Mouse (Mus musculus): Measurements from ENCODE around the gene Rhoh. TPM values are rescaled to one million over a fixed set of nuclear protein-coding genes. Genes with fewer than 3 reads are reported as not detected.

The Rhoh gene
- polyA plus RNA-seq, 1 experiment from 2014 or later: 0.33 TPM

GRCm38 (mm10) chr5:65856591-65857411, 4.2 kb upstream of the Rhoh start:
- H3K27me3 ChIP-seq (ENCODE audit: control insufficient read depth, insufficient read depth, low read length): no peaks in the 10 kb centered on the region
- WGBS: 84% methylated on average over 16 of the region's 17 CpGs
- ATAC-seq (ENCODE audit: low FRiP score): no peak

DNA sequence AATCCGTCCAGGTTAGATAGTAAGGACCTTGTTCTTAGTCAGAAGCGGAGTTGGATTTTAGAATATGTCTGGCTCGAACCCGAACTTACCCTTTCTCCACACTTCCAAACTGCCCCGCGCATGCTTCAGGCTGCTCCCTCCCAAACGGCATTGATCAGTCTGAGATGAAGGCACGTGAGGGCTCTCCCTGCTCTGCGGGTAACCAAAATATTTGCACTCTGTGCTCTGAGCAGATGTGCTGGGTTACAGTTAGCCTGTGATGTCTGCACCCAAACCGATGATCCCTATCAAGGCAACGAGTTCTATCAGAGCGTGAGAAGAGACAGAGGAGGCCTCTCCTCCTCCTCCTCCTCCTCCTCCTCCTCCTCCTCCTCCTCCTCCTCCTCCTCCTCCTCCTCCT, 3.1 kb upstream of the Rhoh start:
- Histone ChIP-seq H3K4me3 (ENCODE audit: low read depth, low read length) (no peak overlapping the region), H3K4me2 (no peak overlapping the region), H3K27ac (ENCODE audit: low read depth, low read length) (no peak overlapping the region), H3K9ac (ENCODE audit: low read length) (no peak overlapping the region), H3K27me3 (ENCODE audit: control insufficient read depth, insufficient read depth, low read length) (no peaks in the 10 kb centered on the region), H3K36me3 (ENCODE audit: control insufficient read depth, insufficient read depth, low read length) (no peaks in the 10 kb centered on the region), H3K4me1 (ENCODE audit: control insufficient read depth, insufficient read depth, low read length) (no peaks in the 10 kb centered on the region), H3K9me3 (ENCODE audit: control insufficient read depth, low read length) (no peaks in the 10 kb centered on the region)
- DNase-seq (ENCODE audit: low spot score, missing footprints): no peak
- 77% methylated on average over 12 of the region's 12 CpGs for WGBS
- ATAC-seq (ENCODE audit: low FRiP score): no peak

More at GRCm38 (mm10) chr5:65856591-65857411, 4.2 kb upstream of the Rhoh start:
- H3K4me1 ChIP-seq (ENCODE audit: control insufficient read depth, insufficient read depth, low read length): no peaks in the 10 kb centered on the region
- H3K9me3 ChIP-seq (ENCODE audit: control insufficient read depth, low read length): no peaks in the 10 kb centered on the region
- no peak overlapping the region for H3K9ac ChIP-seq (ENCODE audit: low read length)
- no peak overlapping the region for H3K27ac ChIP-seq (ENCODE audit: low read depth, low read length)
- no peak overlapping the region for H3K4me3 ChIP-seq (ENCODE audit: low read depth, low read length)
- no peak overlapping the region for H3K4me2 ChIP-seq
- no peaks in the 10 kb centered on the region for H3K36me3 ChIP-seq (ENCODE audit: control insufficient read depth, insufficient read depth, low read length)
- DNase-seq (ENCODE audit: low spot score, missing footprints): no peak

GRCm38 (mm10) chr5:65858355-65858754, 2.7 kb upstream of the Rhoh start:
- H3K9ac ChIP-seq (ENCODE audit: low read length): no peak overlapping the region
- DNase-seq (ENCODE audit: low spot score, missing footprints): no peak
- H3K9me3 ChIP-seq (ENCODE audit: control insufficient read depth, low read length): no peaks in the 10 kb centered on the region
- no peak overlapping the region for H3K4me2 ChIP-seq
- 88% methylated on average over 4 of the region's 6 CpGs for WGBS
- H3K4me3 ChIP-seq (ENCODE audit: low read depth, low read length): no peak overlapping the region
- no peaks in the 10 kb centered on the region for H3K4me1 ChIP-seq (ENCODE audit: control insufficient read depth, insufficient read depth, low read length)
- ATAC-seq (ENCODE audit: low FRiP score): no peak
- H3K27me3 ChIP-seq (ENCODE audit: control insufficient read depth, insufficient read depth, low read length): no peaks in the 10 kb centered on the region
- H3K36me3 ChIP-seq (ENCODE audit: control insufficient read depth, insufficient read depth, low read length): no peaks in the 10 kb centered on the region
- no peak overlapping the region for H3K27ac ChIP-seq (ENCODE audit: low read depth, low read length)

DNA sequence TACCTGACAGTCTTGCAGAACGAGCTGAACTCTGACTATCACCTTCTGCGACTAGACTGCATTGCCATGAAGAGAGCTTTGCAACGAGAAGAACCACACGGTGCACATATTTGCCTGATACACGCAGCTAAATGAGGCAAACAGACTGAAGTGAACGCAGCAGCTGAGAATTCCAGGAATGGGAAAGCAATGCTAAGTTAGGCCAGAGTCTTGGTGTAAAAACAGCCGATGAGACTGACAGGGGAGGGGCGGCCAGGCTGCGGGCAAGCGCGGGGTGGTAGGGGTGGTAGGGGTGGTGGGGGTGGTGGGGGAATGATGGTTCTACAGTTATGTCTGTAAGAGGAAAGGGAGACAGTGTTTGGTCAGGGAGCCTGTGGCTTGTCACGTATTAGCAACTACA, 2.1 kb upstream of the Rhoh start:
- H3K36me3 ChIP-seq (ENCODE audit: control insufficient read depth, insufficient read depth, low read length): no peaks in the 10 kb centered on the region
- 83% methylated on average over 12 of the region's 12 CpGs for WGBS
- H3K4me1 ChIP-seq (ENCODE audit: control insufficient read depth, insufficient read depth, low read length): no peaks in the 10 kb centered on the region
- no peak overlapping the region for H3K27ac ChIP-seq (ENCODE audit: low read depth, low read length)
- no peak overlapping the region for H3K9ac ChIP-seq (ENCODE audit: low read length)
- H3K4me2 ChIP-seq: no peak overlapping the region
- no peak for ATAC-seq (ENCODE audit: low FRiP score)
- H3K9me3 ChIP-seq (ENCODE audit: control insufficient read depth, low read length): no peaks in the 10 kb centered on the region
- no peak overlapping the region for H3K4me3 ChIP-seq (ENCODE audit: low read depth, low read length)
- no peak for DNase-seq (ENCODE audit: low spot score, missing footprints)
- H3K27me3 ChIP-seq (ENCODE audit: control insufficient read depth, insufficient read depth, low read length): no peaks in the 10 kb centered on the region

DNA sequence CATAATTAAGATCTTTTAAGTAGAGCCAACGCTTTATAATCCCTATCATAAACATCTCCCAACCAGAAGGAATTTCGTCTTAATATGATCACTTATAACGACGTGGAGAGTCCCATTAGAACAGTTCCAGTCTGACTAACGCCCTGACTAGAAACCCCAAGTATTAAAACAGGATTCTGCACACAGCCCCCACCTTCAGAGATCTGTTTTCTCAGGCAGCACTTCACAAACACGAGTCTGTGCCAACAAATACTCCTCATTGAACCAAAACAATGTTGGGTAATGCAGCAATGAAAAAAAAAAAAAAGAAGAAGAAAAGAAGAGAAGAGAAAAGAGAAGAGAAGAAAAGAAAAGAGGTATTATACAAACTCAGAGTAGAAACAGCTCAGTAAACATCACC, 1.6 kb upstream of the Rhoh start:
- H3K4me2 ChIP-seq: no peak overlapping the region
- no peak for DNase-seq (ENCODE audit: low spot score, missing footprints)
- no peaks in the 10 kb centered on the region for H3K36me3 ChIP-seq (ENCODE audit: control insufficient read depth, insufficient read depth, low read length)
- ATAC-seq (ENCODE audit: low FRiP score): no peak
- H3K9me3 ChIP-seq (ENCODE audit: control insufficient read depth, low read length): no peaks in the 10 kb centered on the region
- 66% methylated on average over 6 of the region's 6 CpGs for WGBS
- H3K9ac ChIP-seq (ENCODE audit: low read length): no peak overlapping the region
- no peaks in the 10 kb centered on the region for H3K4me1 ChIP-seq (ENCODE audit: control insufficient read depth, insufficient read depth, low read length)
- H3K27me3 ChIP-seq (ENCODE audit: control insufficient read depth, insufficient read depth, low read length): no peaks in the 10 kb centered on the region
- H3K27ac ChIP-seq (ENCODE audit: low read depth, low read length): no peak overlapping the region
- H3K4me3 ChIP-seq (ENCODE audit: low read depth, low read length): no peak overlapping the region

DNA sequence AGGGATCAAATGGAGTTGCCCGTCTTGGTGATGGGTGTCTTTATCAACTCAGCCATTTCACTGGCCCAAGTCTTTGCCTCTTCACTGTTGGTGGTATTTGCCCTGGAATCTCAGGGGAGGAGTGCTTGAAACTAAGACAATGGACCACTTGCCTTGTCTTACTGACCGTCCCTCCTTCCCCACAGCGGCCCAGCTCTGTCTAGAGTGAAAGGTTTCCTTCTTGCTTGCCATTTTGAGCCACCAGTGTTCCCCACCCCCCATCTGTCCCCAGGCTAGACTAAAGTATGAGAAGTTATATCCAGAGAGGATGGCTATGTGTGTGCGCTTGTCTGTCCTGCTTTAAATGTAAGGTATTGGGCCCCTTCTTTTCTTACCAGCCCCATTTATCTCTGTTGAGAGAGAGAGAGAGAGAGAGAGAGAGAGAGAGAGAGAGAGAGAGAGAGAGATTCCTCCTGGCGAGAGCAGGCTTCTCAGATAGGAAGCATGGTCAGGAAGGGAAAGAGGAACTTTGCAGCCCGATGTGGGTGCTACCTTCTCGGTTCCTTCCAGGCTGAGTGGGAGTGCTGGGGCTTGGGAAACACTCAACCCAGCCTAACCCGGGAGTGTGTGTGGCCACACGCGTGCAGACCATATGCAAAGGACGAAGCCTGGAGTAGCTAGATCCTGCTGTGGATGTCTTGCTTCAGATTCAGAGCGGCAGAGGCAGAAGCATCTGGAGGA, 572 bp upstream of the Rhoh start:
- no peak overlapping the region for H3K9ac ChIP-seq (ENCODE audit: low read length)
- DNase-seq (ENCODE audit: low spot score, missing footprints) (no peak), ATAC-seq (ENCODE audit: low FRiP score) (no peak)
- no peaks in the 10 kb centered on the region for H3K36me3 ChIP-seq (ENCODE audit: control insufficient read depth, insufficient read depth, low read length)
- no peak overlapping the region for H3K4me3 ChIP-seq (ENCODE audit: low read depth, low read length)
- H3K4me2 ChIP-seq: no peak overlapping the region
- H3K4me1 ChIP-seq (ENCODE audit: control insufficient read depth, insufficient read depth, low read length): no peaks in the 10 kb centered on the region
- no peaks in the 10 kb centered on the region for H3K27me3 ChIP-seq (ENCODE audit: control insufficient read depth, insufficient read depth, low read length)
- H3K27ac ChIP-seq (ENCODE audit: low read depth, low read length): no peak overlapping the region
- no peaks in the 10 kb centered on the region for H3K9me3 ChIP-seq (ENCODE audit: control insufficient read depth, low read length)
- 74% methylated on average over 12 of the region's 12 CpGs for WGBS

DNA sequence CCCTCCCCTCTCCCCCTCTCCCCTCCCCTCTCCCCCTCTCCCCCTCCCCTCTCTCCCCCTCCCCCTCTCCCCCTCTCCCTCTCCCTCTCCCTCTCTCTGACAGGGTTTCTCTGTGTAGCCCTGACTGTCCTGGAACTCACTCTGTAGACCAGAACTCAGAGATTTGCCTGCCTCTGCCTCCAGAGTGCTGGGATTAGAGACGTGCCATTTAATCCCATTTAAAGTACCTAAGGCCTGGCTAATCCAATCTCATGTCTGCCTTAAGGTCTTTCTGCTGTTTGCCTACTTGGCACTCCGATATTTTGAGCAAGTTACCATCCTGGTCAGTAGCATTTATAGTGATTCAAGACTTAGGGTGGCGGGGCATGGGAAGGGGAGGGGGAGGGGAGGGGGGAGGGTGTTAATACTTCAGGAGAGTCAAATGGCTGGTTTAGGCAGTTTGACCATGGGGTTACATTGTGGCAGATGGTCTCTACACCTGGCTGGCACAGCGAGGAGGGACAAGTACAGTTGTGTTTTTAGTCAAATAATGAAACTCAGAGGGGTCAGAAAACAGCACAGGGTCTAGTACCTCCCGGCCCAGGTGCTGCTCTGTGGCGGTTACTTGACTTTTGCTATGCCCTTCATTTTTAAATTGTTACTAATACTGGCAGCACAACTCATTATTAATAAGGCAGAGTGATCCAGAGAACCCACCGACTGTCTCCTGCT, 1.4 kb downstream of the Rhoh start:
- 91% methylated on average over 7 of the region's 7 CpGs for WGBS
- Histone ChIP-seq H3K36me3 (ENCODE audit: control insufficient read depth, insufficient read depth, low read length) (no peaks in the 10 kb centered on the region), H3K4me2 (no peak overlapping the region), H3K4me1 (ENCODE audit: control insufficient read depth, insufficient read depth, low read length) (no peaks in the 10 kb centered on the region), H3K27ac (ENCODE audit: low read depth, low read length) (no peak overlapping the region), H3K9me3 (ENCODE audit: control insufficient read depth, low read length) (no peaks in the 10 kb centered on the region), H3K27me3 (ENCODE audit: control insufficient read depth, insufficient read depth, low read length) (no peaks in the 10 kb centered on the region), H3K9ac (ENCODE audit: low read length) (no peak overlapping the region), H3K4me3 (ENCODE audit: low read depth, low read length) (no peak overlapping the region)
- ATAC-seq (ENCODE audit: low FRiP score) (no peak), DNase-seq (ENCODE audit: low spot score, missing footprints) (no peak)

- no peaks in the 10 kb centered on the region for H3K27me3 ChIP-seq (ENCODE audit: control insufficient read depth, insufficient read depth, low read length)
- no peak overlapping the region for H3K4me2 ChIP-seq
- H3K9ac ChIP-seq (ENCODE audit: low read length): no peak overlapping the region
- no peak overlapping the region for H3K27ac ChIP-seq (ENCODE audit: low read depth, low read length)
- no peak overlapping the region for H3K4me3 ChIP-seq (ENCODE audit: low read depth, low read length)
- no peaks in the 10 kb centered on the region for H3K36me3 ChIP-seq (ENCODE audit: control insufficient read depth, insufficient read depth, low read length)
- no peaks in the 10 kb centered on the region for H3K4me1 ChIP-seq (ENCODE audit: control insufficient read depth, insufficient read depth, low read length)
- DNase-seq (ENCODE audit: low spot score, missing footprints) (no peak), ATAC-seq (ENCODE audit: low FRiP score) (no peak)
- 83% methylated on average over 12 of the region's 12 CpGs for WGBS
- no peaks in the 10 kb centered on the region for H3K9me3 ChIP-seq (ENCODE audit: control insufficient read depth, low read length)
These were observed 2.3 kb downstream of the Rhoh start for GRCm38 (mm10) chr5:65863349-65863749.

DNA sequence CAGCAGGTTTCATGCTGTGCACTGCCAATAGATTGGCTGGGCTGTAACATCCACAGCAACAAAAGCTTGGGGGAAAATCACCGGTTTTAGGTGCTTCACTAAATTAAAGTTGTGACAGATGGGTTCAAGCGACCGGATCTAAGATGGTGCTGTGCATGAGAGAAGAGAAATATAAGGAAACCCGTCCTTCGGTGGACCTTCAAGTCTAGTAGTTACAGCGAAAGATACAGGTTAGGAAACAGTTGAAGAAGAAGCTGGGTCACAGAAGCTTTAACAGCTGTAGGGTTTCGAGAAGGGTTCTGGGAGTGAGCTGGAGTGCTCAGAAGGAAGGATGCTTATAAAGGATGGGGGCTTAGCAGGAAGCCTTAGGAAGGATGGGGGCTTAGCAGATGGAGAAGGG, 3.5 kb downstream of the Rhoh start:
- H3K9me3 ChIP-seq (ENCODE audit: control insufficient read depth, low read length): no peaks in the 10 kb centered on the region

More for the DNA sequence above, 3.5 kb downstream of the Rhoh start:
- no peaks in the 10 kb centered on the region for H3K4me1 ChIP-seq (ENCODE audit: control insufficient read depth, insufficient read depth, low read length)
- H3K36me3 ChIP-seq (ENCODE audit: control insufficient read depth, insufficient read depth, low read length): no peaks in the 10 kb centered on the region
- H3K27me3 ChIP-seq (ENCODE audit: control insufficient read depth, insufficient read depth, low read length): no peaks in the 10 kb centered on the region
- ATAC-seq (ENCODE audit: low FRiP score) (no peak), DNase-seq (ENCODE audit: low spot score, missing footprints) (no peak)
- WGBS: 91% methylated on average over 7 of the region's 7 CpGs
- no peak overlapping the region for H3K27ac ChIP-seq (ENCODE audit: low read depth, low read length)
- H3K4me2 ChIP-seq: no peak overlapping the region
- no peak overlapping the region for H3K9ac ChIP-seq (ENCODE audit: low read length)
- no peak overlapping the region for H3K4me3 ChIP-seq (ENCODE audit: low read depth, low read length)
